Mouse (Mus musculus) ovary, adult 18-20 months (tissue): Measurements from ENCODE around the gene Ddr2.
"Not testable (repeated sequence)": the region's sequence is repeated elsewhere in the genome, so short reads cannot be mapped to it uniquely, and the experiment has no call there.

Experiments used
- DNase-seq: peaks from one replicate; pipeline ENCODE4 v3.0.0; 2022; ENCODE audit warnings: low spot score, mixed read lengths

Ddr2 gene

DNA sequence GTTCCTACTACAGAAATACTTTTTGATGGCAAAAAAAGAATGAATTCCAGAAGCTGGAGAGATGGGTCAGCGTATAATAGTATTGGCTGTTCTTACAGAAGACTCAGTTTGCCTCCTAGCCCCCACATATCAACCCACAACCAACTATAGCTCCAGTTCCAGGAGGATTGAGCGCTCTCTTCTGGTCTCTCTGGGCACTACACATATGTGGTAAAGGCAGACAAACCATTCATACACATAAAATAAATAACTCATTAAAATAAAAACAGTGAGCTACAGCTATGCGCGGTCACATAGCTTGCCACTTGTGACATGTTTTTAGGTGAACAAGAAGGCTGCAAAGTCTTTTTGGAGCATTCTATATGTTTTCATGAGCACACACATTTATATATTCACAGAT lies 71.2 kb downstream of the Ddr2 start:
- DNase-seq, result no peak

DNA sequence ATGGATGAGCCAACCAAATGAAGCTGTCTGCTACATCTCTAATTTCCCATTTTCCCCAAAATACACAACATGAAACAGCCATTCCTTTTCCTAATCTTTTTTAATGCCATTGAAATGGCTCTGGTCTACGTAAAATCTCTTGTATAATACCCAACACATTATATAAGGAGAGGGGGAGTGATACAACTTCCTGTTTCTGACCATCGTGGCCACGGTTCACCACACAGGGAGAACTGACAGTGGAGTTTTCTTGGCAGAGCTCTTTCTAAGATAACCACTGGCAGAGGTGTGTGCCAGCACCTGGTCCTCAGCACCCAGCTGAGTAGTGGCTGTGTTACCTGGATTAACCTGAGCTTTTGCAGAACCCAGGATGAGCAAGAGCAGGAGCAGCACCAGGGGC lies 75.0 kb downstream of the Ddr2 start:
- DNase-seq, result no peak

GRCm38 (mm10) chr1:170034961-170035360 lies 75.6 kb downstream of the Ddr2 start:
- no peak for DNase-seq

DNA sequence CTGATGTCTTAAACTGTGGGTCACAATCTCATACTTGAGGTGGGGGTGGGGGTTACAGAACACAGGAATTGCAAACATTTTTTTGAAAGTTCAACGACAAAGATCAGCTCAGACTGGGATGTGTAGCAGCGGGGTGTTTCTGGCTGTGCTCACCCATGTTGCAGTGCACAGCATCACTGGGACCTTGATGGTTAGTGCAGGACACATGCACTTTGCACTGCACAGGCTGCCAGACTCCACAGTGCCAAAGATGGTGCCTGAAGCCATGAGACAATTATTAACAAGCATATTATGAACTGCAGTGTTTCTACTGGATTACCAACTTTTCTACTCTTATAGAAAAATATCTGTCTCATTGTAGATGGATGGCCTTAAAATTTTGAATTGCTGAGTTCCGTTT lies 78.9 kb downstream of the Ddr2 start:
- no peak for DNase-seq

DNA sequence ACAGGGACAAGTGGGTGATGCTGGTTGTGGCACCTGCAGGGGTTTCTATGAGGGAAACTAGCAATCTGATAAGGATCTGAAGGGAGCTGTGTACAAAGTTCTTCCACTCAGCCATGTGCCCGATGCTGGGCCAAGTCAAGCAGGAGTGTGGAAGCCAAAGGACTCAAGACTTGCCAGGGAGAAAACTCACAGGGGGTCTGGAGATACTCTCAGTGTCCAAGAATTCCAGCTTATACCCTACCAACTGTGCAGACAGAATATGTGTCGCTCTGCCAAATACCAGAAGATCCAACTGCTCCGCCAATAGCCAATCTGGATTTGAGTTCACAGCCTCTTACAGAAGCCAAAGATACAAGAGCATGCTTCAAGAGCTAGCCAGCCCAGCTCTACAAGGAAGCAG lies 95.8 kb downstream of the Ddr2 start:
- no peak for DNase-seq

DNA sequence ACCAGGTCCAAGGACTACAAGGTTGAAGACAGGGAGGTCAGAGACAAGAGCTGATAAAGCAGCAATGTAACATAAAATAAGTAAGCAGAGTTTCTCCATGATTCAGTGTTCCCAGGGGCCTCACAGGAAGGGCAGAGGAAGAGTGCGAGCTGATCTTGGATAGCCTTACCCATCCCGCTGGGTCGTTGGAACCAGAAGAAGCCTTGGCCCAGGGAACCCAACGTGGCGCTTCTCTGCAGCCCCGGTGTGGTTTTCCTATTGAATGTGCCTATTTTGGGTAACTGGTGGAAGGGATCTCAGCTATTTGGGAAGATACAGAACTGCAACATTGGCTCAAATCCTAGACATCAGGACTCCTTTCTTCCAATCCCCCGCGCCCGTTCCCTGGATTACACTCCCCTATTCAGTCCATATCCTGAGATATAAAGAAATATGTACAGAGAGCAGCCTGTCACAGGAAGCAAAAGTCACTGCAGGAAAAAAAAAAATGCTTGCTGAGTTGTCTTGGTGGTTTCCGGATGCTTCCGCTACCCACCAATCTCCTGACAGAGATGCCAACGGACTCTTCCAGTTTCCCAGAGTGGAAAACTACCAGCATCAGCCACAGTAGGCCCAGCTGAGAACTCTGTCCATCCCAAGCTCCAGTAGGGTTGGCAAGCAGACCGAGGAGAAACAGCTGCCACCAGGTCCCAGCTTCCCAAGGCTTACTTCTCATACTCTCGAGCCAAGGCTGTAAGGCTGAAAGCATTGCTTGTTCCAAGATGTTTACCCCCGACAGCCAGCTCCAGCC lies 99.7 kb downstream of the Ddr2 start:
- DNase-seq, result no peak

DNA sequence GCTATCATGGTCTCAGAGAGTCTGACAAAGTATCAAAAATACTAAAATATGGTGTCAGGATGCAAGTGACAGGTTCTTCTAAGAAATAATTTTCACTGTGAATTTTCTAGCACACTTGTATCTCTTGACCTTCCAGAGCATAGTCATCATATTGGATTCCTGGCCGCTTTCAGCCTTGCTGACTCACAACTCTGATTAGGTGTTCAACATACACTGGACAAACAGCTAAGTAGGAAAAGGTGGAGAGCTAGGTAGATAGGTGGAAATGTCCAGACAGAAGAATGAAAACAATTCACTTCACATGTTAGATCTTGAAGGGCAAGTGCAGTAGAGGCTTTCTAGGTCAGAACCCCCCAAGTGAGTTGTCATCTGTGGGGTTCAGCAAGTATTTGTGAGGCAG lies 101.3 kb downstream of the Ddr2 start:
- no peak for DNase-seq

DNA sequence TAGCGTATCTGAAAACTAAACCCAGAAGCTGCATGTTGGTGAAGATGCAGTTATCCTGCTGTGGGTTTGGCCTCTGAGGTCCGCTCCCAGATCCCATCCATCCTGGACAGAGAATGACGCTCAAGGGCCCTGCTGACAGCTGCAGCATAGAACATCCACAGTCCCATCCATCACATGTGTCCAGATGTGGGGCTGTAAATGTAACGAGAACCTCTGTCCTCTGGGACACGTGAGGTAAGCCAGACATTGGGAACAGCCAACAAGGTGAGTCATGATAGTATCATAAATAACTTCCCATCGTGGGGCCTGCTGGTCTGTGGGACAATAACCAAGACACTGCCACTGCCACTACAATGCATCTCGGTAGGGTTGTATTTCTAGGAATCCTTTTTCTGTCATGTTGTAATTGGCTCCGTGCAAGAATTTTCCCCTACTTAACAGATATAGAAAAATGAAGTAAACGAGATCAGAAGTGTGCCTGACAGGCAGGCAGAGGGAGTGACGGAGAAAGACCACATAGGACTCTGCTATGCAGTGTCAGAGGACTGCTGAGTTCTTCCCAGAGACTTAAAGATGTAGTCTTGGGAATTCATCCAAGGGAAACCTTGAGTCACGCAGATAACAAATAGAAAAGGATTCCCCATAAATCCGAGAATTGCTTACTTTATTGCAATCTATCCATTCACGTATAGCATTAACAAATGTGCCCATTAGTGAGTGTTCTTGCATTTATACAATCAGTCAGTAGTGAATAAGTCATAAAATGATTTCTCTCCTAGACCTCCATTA lies 101.9 kb downstream of the Ddr2 start:
- no peak for DNase-seq

- peak; percentile 20 for DNase-seq
Observed at GRCm38 (mm10) chr1:170006516-170006915, 104.0 kb downstream of the Ddr2 start.

DNA sequence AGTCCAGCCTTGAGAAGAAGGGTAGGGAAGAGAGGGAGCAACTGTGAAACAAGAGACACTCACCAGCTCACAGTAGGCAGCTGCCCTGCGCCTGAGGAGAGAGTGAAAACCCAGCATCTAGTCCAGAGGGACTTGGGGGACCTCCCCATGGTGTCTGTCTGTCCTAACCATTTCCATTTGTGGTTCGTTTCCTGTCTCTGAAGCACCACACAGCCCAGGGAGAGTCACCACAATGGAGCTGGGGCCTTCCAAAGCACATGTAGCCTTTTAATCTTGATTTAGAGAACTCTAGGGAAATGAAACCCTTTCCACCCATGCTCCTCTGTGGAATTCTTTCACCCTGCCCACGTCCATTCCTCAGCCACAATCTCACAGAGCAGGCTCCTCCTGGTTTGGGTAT lies 105.3 kb downstream of the Ddr2 start:
- DNase-seq, result no peak

DNA sequence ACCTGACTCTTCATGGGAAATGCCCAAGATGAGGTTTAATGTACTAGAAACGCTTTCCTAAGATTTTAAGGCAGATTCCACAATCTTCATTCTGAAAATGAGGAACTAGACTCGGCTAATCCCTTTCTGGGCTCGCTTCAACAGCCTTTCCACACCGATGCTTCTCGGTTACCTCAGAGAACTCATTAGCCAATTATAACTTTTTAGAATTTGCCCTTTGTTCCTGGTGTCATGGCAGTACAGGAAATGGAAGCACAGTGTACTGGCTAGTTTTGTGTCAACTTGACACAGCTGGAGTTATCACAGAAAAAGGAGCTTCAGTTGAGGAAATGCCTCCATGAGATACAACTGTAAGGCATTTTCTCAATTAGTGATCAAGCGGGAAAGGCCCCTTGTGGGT lies 116.7 kb downstream of the Ddr2 start:
- not testable (repeated sequence) for DNase-seq

DNA sequence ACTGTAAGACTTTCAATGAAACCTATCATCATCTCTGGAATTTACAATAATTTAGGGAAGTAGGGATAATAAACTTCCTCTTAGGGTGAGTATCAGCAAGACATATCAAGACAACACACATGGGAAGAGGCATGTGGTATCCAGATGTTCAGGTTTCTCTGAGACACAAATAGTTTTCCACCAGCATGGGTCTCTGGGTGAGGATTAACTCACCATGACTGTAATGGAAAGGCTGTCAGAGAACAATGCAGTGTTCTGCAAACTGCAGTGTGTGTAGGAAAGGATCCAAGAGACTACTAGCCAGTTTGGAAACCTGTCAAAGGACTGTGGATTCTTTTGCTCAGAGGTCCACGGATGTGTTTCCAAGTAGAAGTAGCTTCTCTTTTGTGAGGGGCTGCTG lies 124.4 kb downstream of the Ddr2 start:
- no peak for DNase-seq

GRCm38 (mm10) chr1:169977621-169978020 lies 132.9 kb downstream of the Ddr2 start:
- DNase-seq, result no peak

GRCm38 (mm10) chr1:169971998-169972397 lies 138.6 kb downstream of the Ddr2 start:
- no peak for DNase-seq

DNA sequence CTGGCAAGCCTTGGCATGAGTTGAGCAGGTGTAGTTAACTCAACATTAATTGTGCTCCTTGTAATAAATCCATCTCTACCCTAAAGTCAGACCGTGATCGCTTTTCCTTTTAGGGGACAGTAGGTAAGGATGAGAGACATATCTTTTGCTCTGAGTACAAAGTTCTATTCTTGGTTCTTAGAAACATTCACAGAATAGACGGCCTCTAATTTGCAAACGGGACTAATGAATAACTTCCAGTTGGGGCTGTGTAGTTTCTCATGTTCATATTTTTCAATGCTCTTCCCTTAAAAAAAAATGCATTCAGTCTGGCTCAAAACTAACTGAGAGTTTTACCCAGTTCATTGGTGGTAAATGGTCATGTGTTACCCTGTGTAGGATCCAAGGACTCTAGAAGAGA lies 139.6 kb downstream of the Ddr2 start:
- no peak for DNase-seq

DNA sequence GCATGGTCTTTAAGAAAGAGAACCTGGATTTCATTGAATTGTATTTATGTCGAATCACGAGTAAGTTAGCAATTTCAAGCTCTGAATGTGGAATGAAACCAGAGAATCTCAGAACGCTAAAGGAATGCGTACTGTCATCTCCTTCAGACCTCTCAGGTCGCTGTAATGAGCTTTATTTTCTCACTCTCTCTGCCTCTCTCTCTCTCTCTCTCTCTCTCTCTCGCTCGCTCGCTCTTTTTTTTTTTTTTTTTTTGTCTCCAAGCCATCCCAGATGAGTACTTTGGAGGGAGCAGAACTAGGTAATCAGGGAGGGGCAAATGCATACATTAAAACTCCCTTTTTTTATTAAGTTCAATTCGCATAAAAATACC lies 141.1 kb downstream of the Ddr2 start:
- DNase-seq, result no peak

DNA sequence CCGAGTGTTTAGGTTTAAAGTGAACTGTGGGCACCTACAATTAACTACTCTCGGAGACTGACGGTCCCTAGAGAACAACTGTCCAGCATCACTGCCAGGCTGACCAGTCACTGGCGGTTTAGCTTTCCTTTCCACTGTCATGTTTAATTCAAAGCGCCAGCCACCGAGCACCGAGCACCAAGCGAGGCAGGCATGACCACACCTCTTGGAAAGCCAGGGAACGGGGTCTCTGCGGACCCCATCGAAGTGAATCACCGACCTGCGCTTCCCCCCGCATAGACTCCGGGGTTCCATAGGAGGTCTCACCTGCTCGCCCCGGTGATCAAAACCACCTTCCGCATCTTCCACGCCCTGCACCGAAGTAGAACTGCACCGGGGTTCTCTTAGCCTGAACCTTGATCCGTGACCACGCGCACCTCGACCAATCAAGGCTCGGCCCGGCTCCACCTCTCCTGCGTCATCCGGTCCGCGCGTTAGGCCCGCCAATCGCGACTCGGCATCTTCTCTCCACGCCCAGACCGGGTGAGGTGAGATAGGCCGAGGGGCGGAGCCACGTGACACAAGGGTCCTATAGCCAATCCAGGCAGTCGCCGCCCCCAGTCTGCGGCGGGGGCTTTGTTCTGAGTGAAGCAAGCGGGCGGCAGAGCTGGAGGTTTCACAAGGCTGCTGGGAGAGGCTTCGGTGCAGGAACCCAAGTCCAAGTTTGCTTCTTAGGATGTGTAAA lies 141.6 kb downstream of the Ddr2 start, which contains the start of gene Hsd17b7:
Gene Hsd17b7 (minus strand): TSS at position 450 of the 724 bp plus-strand sequence.
- peak; percentile 98 for DNase-seq

DNA sequence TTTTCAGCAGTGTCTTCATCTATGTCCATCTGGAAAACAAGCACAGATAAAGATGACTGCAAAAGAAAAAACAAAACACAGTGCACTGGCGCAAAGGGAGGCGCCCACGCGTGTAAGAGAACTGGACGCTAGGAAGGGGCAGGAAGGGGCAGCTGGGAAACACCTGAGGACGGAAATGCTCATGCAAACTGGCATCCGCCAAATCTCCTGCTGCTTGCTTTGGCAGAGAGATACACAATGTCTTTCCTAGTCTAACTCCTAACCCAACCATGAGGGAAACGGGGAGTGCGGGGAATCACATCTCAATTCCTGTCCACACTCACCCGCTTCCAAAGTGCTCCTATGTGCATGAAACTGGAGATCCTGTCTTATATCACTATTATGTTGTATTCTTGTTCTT lies 157.5 kb downstream of the Ddr2 start:
- DNase-seq, result no peak

DNA sequence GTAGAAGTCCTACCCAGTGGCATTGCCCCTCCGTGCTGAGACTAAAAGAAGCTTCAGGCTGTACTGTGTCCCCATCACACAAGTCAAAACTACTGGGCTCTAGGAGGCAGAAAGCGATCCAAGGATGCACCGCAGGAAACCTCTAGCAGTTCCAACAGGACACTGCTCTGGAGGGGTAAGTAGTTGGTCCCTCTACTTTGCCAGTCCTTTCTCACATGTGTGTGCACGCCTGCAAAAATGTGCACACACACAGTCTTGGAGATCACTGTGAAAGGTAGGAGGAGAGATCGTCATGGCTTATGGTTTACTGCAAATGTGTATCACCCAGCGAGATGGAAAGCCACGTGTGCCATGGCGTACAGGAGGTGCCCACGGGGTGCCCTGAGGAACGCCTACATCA lies 157.9 kb downstream of the Ddr2 start:
- DNase-seq, result no peak

GRCm38 (mm10) chr1:169951561-169951960 lies 159.0 kb downstream of the Ddr2 start:
- DNase-seq, result no peak

GRCm38 (mm10) chr1:169950651-169951050 lies 159.9 kb downstream of the Ddr2 start:
- DNase-seq, result no peak

DNA sequence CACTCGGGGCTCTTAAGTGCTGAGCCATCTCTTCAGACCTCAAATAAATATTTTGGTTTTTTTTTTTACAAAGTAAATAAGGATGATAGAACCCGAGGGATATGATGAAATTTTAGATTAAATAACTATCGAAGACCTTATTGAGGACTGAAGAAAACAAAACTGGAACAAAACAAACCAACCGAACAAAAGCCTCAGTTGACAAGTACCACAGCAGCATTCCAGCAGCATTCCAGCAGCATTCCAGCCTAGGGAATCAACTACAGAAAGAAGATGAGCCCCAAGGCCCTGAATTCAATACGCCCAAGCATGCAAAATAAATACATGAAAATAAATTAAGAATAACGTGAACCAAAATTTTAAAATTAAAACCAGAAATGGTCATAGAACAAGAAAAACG lies 160.6 kb downstream of the Ddr2 start:
- no peak for DNase-seq

GRCm38 (mm10) chr1:169948866-169949265 lies 161.7 kb downstream of the Ddr2 start:
- no peak for DNase-seq
